Mouse (Mus musculus): ENCODE results near the gene Ubxn4. TPM values are rescaled to one million over a fixed set of nuclear protein-coding genes. Genes with fewer than 3 reads are reported as not detected.

The Ubxn4 gene
- polyA plus RNA-seq, 1 experiment from 2014 or later, result 74.0 TPM

DNA sequence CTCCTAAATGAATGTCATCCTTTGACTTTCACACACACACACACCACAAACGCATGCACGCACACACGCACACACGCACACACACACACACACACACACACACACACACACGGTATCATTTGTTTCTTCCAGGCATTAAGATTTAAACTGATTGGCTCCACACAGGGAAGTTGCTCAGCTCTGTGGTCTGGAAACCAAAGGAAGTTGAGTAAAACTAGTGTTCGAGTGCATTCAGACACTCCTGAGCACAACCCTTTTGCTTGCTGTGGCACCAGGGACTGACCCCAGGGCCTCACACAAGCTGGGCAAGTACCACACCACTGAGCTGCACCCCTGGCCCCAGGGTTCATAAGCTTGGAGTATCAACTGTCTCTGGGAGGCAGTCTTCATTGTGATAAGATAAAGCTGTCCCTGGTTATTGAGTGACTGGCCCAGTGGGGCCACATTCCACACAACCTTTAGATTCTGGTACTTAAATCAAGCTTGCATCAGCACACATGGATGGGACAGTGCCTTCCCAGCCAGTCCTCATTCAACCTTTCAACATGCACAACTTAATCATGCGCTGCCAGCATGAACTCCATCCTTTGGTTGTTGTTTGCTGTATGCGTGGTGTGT is 79.4 kb downstream of the Ubxn4 start:
- no peaks in the 10 kb centered on the region for H3K36me3 ChIP-seq
- ATAC-seq (replicated peaks), result no peak
- H3K27ac ChIP-seq (replicated peaks), result no peak overlapping the region
- no peaks in the 10 kb centered on the region for H3K9me3 ChIP-seq
- no peak overlapping the region for H3K4me2 ChIP-seq (replicated peaks)
- H3K4me1 ChIP-seq, result no peaks in the 10 kb centered on the region
- no peak overlapping the region for H3K4me3 ChIP-seq
- WGBS, result 96% methylated on average over 8 of the region's 8 CpGs
- H3K9ac ChIP-seq (replicated peaks), result no peak overlapping the region
- no peaks in the 10 kb centered on the region for H3K27me3 ChIP-seq

DNA sequence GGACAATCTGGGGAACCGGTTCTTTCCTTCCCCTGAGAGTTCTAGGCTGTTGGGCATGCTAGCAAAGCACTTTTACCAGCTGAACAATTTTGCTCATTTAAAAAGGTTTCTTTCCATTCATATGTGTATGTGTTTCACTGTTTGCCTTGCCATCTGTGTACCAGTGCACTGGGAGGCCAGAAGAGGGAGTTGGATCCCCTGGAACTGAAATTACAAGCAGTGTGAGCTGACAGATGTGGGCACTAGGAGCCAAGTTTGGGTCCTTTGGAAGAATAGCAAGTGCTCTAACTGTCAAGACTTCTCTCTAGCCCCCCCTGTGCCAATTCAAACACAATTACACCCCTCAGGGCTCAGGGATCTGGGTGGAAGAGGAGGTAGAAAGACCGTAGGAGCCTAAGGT is 81.0 kb downstream of the Ubxn4 start:
- H3K4me3 ChIP-seq, result no peak overlapping the region
- H3K9me3 ChIP-seq, result no peaks in the 10 kb centered on the region
- 82% methylated on average over 2 of the region's 2 CpGs for WGBS
- no peaks in the 10 kb centered on the region for H3K4me1 ChIP-seq
- ATAC-seq (replicated peaks), result 0 out of 2 replicates have a peak, but pooled peaks have one; percentile 11
- no peak overlapping the region for H3K4me2 ChIP-seq (replicated peaks)
- no peak overlapping the region for H3K9ac ChIP-seq (replicated peaks)
- H3K36me3 ChIP-seq, result 0 out of 2 replicates have a peak, but pooled peaks cover 2% of the 10 kb centered on the region
- no peak overlapping the region for H3K27ac ChIP-seq (replicated peaks)
- H3K27me3 ChIP-seq, result no peaks in the 10 kb centered on the region

DNA sequence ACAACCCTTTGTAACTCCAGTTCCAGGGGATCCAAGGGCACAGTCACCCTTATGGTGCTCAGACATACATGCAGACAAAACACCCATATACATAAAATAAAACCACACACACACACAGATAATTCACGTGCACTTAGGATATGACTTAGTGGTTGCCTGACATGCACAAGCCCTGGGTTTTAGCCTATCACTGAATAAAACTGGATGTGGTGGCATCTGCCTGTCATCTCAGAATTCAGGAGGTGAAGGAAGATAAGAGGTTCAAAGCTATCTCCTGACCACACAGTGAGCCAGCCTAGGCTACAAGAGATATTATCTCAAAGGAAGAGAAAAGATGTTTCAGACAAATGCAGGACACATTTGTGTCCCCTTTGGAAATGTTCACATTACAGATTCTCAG is 83.4 kb downstream of the Ubxn4 start:
- ATAC-seq (replicated peaks), result no peak
- H3K36me3 ChIP-seq, result 0 out of 2 replicates have a peak, but pooled peaks cover 10% of the 10 kb centered on the region

DNA sequence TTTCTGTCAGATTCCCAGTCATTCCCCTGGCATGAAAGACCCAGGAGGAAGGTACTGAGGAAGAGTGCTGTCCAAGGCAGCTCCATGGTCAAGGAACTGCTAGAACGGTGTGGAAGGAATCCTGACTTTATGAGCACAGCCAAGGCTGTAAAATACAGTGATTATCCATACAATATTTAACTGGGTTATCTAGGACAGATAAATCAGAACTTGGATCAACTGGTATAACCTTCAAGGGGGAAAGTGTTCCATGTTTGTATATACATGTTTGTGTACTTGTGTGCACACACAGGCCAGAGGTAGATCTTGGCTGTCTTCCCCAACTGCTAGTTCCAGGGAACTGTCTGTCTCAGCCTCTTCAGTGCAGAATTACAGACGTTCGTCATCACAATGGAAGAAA is 84.5 kb downstream of the Ubxn4 start, which contains the start of gene Lct:
Gene Lct (minus strand): TSS at position 101 of the 400 bp plus-strand sequence.
- H3K27ac ChIP-seq (replicated peaks), result no peak within 1 kb of the TSS
- 74% methylated on average over 3 of the region's 3 CpGs for WGBS
- no peaks in the 10 kb centered on the region for H3K9me3 ChIP-seq
- no peaks in the 10 kb centered on the region for H3K4me1 ChIP-seq
- no peak within 1 kb of the TSS for H3K4me2 ChIP-seq (replicated peaks)
- H3K4me3 ChIP-seq, result no peak within 1 kb of the TSS
- H3K36me3 ChIP-seq, result peaks cover 11% of the 10 kb centered on the region
- H3K9ac ChIP-seq (replicated peaks), result no peak within 1 kb of the TSS
- no peaks in the 10 kb centered on the region for H3K27me3 ChIP-seq
- no peak for ATAC-seq (replicated peaks)

More for the DNA sequence above, 83.4 kb downstream of the Ubxn4 start:
- no peak overlapping the region for H3K27ac ChIP-seq (replicated peaks)
- H3K4me2 ChIP-seq (replicated peaks), result no peak overlapping the region
- no peaks in the 10 kb centered on the region for H3K27me3 ChIP-seq
- no peak overlapping the region for H3K4me3 ChIP-seq
- no peaks in the 10 kb centered on the region for H3K4me1 ChIP-seq
- H3K9ac ChIP-seq (replicated peaks), result no peak overlapping the region
- no peaks in the 10 kb centered on the region for H3K9me3 ChIP-seq
- 96% methylated on average over 1 of the region's 1 CpGs for WGBS

MicroRNAs within 50 kb of the gene (microRNA counts, 519-probe panel; counts per million panel counts)
- microRNA mmu-miR-128, result 3,513 counts per million, percentile 85 among the panel's probes with 10 or more counts

Small RNA genes within 50 kb of the gene (microRNA-seq; reads per million reads assigned to microRNA genes)
- 2,034 reads per million, percentile 84 among the genes with 10 or more reads in this experiment for gene Mir128-1

Other genes starting within 250 kb of the Ubxn4 start
- gene Zranb3, start 140.9 kb upstream of the Ubxn4 start, polyA plus RNA-seq (2015; fragmentation: Nextera tagmentation; extraction: Ambion mirVana), result 4.7 and 4.9 TPM in 2 replicates
- 96.8 and 99.4 TPM in 2 replicates for gene R3hdm1, start 140.7 kb upstream of the Ubxn4 start, polyA plus RNA-seq (2015; fragmentation: Nextera tagmentation; extraction: Ambion mirVana)
- 0.10 and 0.15 TPM in 2 replicates for gene Lct, start 84.4 kb downstream of the Ubxn4 start, polyA plus RNA-seq (2015; fragmentation: Nextera tagmentation; extraction: Ambion mirVana)
- gene Mcm6, start 115.7 kb downstream of the Ubxn4 start, polyA plus RNA-seq (2015; fragmentation: Nextera tagmentation; extraction: Ambion mirVana), result 110 and 114 TPM in 2 replicates
- gene Dars, start 173.4 kb downstream of the Ubxn4 start, polyA plus RNA-seq (2015; fragmentation: Nextera tagmentation; extraction: Ambion mirVana), result 137 and 141 TPM in 2 replicates